Mouse (Mus musculus) brain, embryonic 14.5 days (tissue): ENCODE data around the gene Gm5114.

Source experiments
- CTCF ChIP-seq: fragments of 200-500 bp; IDR thresholded peaks from 2 replicates; pipeline ENCODE4 v1.5.1; 2012; ENCODE audit warnings: inconsistent platforms, mild to moderate bottlenecking, moderate library complexity, borderline replicate concordance; ENCODE audit not compliant: insufficient read depth, insufficient read length; ENCODE audit errors: extremely low read depth
- POLR2A ChIP-seq: fragments of 200-500 bp; IDR thresholded peaks from 2 replicates; pipeline ENCODE4 v1.6.1; 2012; ENCODE audit warnings: mild to moderate bottlenecking, inconsistent platforms, borderline replicate concordance; ENCODE audit not compliant: poor library complexity, insufficient read depth, insufficient read length, severe bottlenecking; ENCODE audit errors: extremely low read depth

DNA sequence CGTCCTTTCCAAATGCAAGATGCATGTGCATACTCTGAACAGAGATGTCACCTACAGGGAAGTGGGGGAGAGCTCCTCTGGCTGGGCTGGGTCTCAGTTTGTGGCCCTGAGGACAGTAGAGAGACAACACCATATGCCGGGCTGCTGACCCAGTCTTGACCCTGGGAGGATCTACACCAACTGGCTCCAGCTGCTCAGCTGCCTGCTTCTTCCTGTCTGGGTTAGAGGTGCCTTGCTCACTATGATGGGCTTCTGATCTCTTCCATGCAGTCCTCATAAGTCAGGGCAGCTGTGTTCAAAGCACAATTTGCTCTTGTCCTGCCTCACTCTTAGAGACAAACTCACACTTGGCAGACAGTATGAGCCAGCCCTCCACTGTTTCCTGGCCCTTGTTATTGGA, 28.3 kb upstream of the Gm5114 start:
- TF ChIP-seq CTCF (no peak), POLR2A (no peak)
